Mouse (Mus musculus) small intestine, adult 2 months (tissue): ENCODE results near the gene Apoa2. TPM values are rescaled to one million over a fixed set of nuclear protein-coding genes. Genes with fewer than 3 reads are reported as not detected.
A peak's percentile ranks its signal among the peaks of the same experiment; 100 is the strongest.

Source experiments
- H3K27ac ChIP-seq: fragments of 200-500 bp; 2 replicates; pipeline ENCODE4 v1.5.1; 2012; ENCODE audit warnings: low read depth, low read length, control low read depth, inconsistent platforms; ENCODE audit not compliant: insufficient read depth
- H3K27me3 ChIP-seq: fragments of 200-500 bp; 2 replicates; pipeline ENCODE4 v1.6.1; 2012; ENCODE audit warnings: mild to moderate bottlenecking, moderate library complexity, low read length, inconsistent platforms; ENCODE audit not compliant: control insufficient read depth, insufficient read depth
- H3K36me3 ChIP-seq: fragments of 200-500 bp; 2 replicates; pipeline ENCODE4 v1.6.1; 2012; ENCODE audit warnings: mild to moderate bottlenecking, low read length, control low read depth, inconsistent platforms; ENCODE audit not compliant: control insufficient read depth, insufficient read depth
- H3K4me1 ChIP-seq: fragments of 200-500 bp; 2 replicates; pipeline ENCODE4 v1.6.1; 2012; ENCODE audit warnings: low read length, inconsistent platforms, mixed read lengths; ENCODE audit not compliant: control insufficient read depth, insufficient read depth, insufficient read length
- H3K4me3 ChIP-seq: fragments of 200-500 bp; 2 replicates; pipeline ENCODE4 v1.5.1; 2012; ENCODE audit warnings: low read depth, mild to moderate bottlenecking, control low read depth, inconsistent platforms, low read length, moderate library complexity
- CTCF ChIP-seq: fragments of 200-500 bp; IDR thresholded peaks from 2 replicates; pipeline ENCODE4 v1.5.1; 2012; ENCODE audit warnings: low read depth, mild to moderate bottlenecking, control low read depth, inconsistent platforms, low read length, moderate library complexity, mixed read lengths; ENCODE audit not compliant: insufficient replicate concordance, insufficient read length; ENCODE audit errors: extremely low read depth
- POLR2A ChIP-seq: fragments of 200-500 bp; IDR thresholded peaks from 2 replicates; pipeline ENCODE4 v1.6.1; 2012; ENCODE audit warnings: low read depth, mild to moderate bottlenecking, control low read depth, inconsistent platforms, low read length, moderate library complexity
- WGBS: fragments of 180-500 bp; shearing (Covaris S2); methylation state at CpG from one replicate; pipeline ENCODE4 v1.1.7; 2018; 5-methylcytosine and 5-hydroxymethylcytosine counted together
- polyA plus RNA-seq: library from polyadenylated mRNA; depleted of rRNA; stranded (reverse); fragments of >200 nt; gene quantifications from 2 replicates; pipeline ENCODE4 v1.2.3, GENCODE M21; 2012

Apoa2 gene
- polyA plus RNA-seq, 1 experiment: not detected

- no peaks in the 10 kb centered on the region; the same call in 1 of the 2 replicates for H3K4me1 ChIP-seq
- no peaks in the 10 kb centered on the region for H3K27me3 ChIP-seq
- no peak overlapping the region for H3K27ac ChIP-seq
- H3K36me3 ChIP-seq: peaks cover 16% of the 10 kb centered on the region
- H3K4me3 ChIP-seq: no peak overlapping the region
- WGBS: 81% methylated on average over 6 of the region's 6 CpGs
- TF ChIP-seq CTCF (no peak), POLR2A (no peak)
Measured at GRCm38 (mm10) chr1:171229750-171230149, 4.9 kb downstream of the Apoa2 start.

- 44% methylated on average over 3 of the region's 3 CpGs for WGBS
- TF ChIP-seq POLR2A: no peak
- TF ChIP-seq CTCF: no peak
- no peak overlapping the region for H3K27ac ChIP-seq
Measured at GRCm38 (mm10) chr1:171230215-171230614, 5.4 kb downstream of the Apoa2 start.

GRCm38 (mm10) chr1:171231844-171232243 is 7.0 kb downstream of the Apoa2 start:
- Histone ChIP-seq H3K36me3 (peaks cover 35% of the 10 kb centered on the region), H3K4me1 (no peaks in the 10 kb centered on the region), H3K27ac (no peak overlapping the region), H3K4me3 (no peak overlapping the region; the same call in 1 of the 2 replicates), H3K27me3 (no peaks in the 10 kb centered on the region)
- TF ChIP-seq CTCF (no peak), POLR2A (no peak)
- 74% methylated on average over 4 of the region's 4 CpGs for WGBS

More at GRCm38 (mm10) chr1:171230215-171230614, 5.4 kb downstream of the Apoa2 start:
- Histone ChIP-seq H3K36me3 (peaks cover 21% of the 10 kb centered on the region), H3K27me3 (no peaks in the 10 kb centered on the region), H3K4me3 (no peak overlapping the region), H3K4me1 (no peaks in the 10 kb centered on the region)

- no peaks in the 10 kb centered on the region for H3K27me3 ChIP-seq
- no peaks in the 10 kb centered on the region for H3K4me1 ChIP-seq
- peaks cover 40% of the 10 kb centered on the region for H3K36me3 ChIP-seq
- 63% methylated on average over 5 of the region's 5 CpGs for WGBS
- no peak overlapping the region; the same call in 1 of the 2 replicates for H3K27ac ChIP-seq
- H3K4me3 ChIP-seq: no peak overlapping the region
- TF ChIP-seq POLR2A: no peak
Measured at GRCm38 (mm10) chr1:171232348-171232747, 7.5 kb downstream of the Apoa2 start.

GRCm38 (mm10) chr1:171232800-171233730 is 8.2 kb downstream of the Apoa2 start:
- Histone ChIP-seq H3K27me3 (no peaks in the 10 kb centered on the region), H3K4me3 (peak overlapping the region; percentile 44), H3K4me1 (no peaks in the 10 kb centered on the region), H3K27ac (peak overlapping the region; percentile 46), H3K36me3 (peaks cover 47% of the 10 kb centered on the region)
- TF ChIP-seq CTCF: no peak
- TF ChIP-seq POLR2A: no peak
- WGBS: 67% methylated on average over 12 of the region's 12 CpGs

- H3K27ac ChIP-seq: peak within 1 kb of the TSS; percentile 51
- WGBS: 82% methylated on average over 14 of the region's 14 CpGs
- TF ChIP-seq CTCF (no peak), POLR2A (no peak)
- peak within 1 kb of the TSS; percentile 56 for H3K4me3 ChIP-seq
- no peaks in the 10 kb centered on the region for H3K27me3 ChIP-seq
- no peaks in the 10 kb centered on the region for H3K4me1 ChIP-seq
- peaks cover 56% of the 10 kb centered on the region for H3K36me3 ChIP-seq
Measured at GRCm38 (mm10) chr1:171234126-171234525, 9.3 kb downstream of the Apoa2 start, which contains the start of gene Fcer1g. TSS of gene Fcer1g (minus strand) at chr1:171234365.

GRCm38 (mm10) chr1:171234538-171234937 is 9.7 kb downstream of the Apoa2 start:
- Histone ChIP-seq H3K36me3 (peaks cover 60% of the 10 kb centered on the region), H3K4me3 (no peak overlapping the region), H3K4me1 (no peaks in the 10 kb centered on the region), H3K27me3 (no peaks in the 10 kb centered on the region), H3K27ac (peak overlapping the region; percentile 51; the same call in 1 of the 2 replicates)
- 82% methylated on average over 4 of the region's 4 CpGs for WGBS
- TF ChIP-seq POLR2A: no peak
- no peak for TF ChIP-seq CTCF
